Mouse (Mus musculus): ENCODE measurements around the gene Ms4a5. TPM values are rescaled to one million over a fixed set of nuclear protein-coding genes. Genes with fewer than 3 reads are reported as not detected.

Gene Ms4a5
- total RNA-seq, 2 experiments from 2014 or later, result not detected

DNA sequence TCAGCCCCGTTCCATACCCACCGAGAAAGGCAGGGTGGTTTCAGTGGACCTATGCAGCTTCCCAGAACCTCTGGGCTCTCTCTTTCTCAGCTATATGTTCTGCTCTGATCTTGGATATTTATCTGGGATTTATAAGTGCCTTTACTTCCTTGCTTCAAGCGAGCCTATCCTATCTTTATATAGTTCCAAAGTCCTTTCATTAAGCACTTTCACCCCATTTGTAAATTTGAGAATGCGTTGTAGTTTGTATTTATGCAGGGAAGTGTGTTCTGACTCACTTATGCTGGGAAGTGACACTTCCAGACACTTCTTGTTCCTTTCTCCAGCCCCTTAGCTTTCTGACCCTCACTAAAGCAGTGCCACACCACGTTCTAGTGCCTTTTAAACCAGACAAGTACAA lies 51.3 kb downstream of the Ms4a5 start, which contains the start of gene Ms4a12:
TSS of gene Ms4a12 (minus strand) at position 101 of the 400 bp plus-strand sequence.
- no peak for DNase-seq (ENCODE audit: low spot score)

Other genes with a start within 250 kb of the Ms4a5 start
- under 1 TPM; 0.69 to 0.84 TPM for gene Ms4a8a, start 202.8 kb downstream of the Ms4a5 start, total RNA-seq (2021)
- gene 1700017D01Rik, start 153.0 kb downstream of the Ms4a5 start, total RNA-seq (2021), result not detected
- gene 1700025F22Rik, start 118.6 kb downstream of the Ms4a5 start, total RNA-seq (2021), result not detected
- gene Ms4a13, start 87.1 kb downstream of the Ms4a5 start, total RNA-seq (2021), result not detected
- gene Ms4a12, start 51.4 kb downstream of the Ms4a5 start, total RNA-seq (2021), result not detected
- gene Ms4a1, start 17.6 kb downstream of the Ms4a5 start, total RNA-seq (2021), result under 1 TPM in 1 of 2 experiments, not detected in 1; 0.09 TPM
- gene Ms4a14, start 30.6 kb upstream of the Ms4a5 start, total RNA-seq (2021), result under 1 TPM in 1 of 2 experiments, not detected in 1; 0.05 TPM
- under 1 TPM; 0.32 to 0.76 TPM for gene Ms4a7, start 52.3 kb upstream of the Ms4a5 start, total RNA-seq (2021)
- 1 to 10 TPM; 1.9 TPM for gene Ms4a4a, start 91.7 kb upstream of the Ms4a5 start, total RNA-seq (2021)
- not detected for gene Ms4a4c, start 120.9 kb upstream of the Ms4a5 start, total RNA-seq (2021)
- gene Ms4a4b, start 159.7 kb upstream of the Ms4a5 start, total RNA-seq (2021), result not detected
- 1 to 10 TPM; 1.7 to 2.2 TPM for gene Ms4a6c, start 185.5 kb upstream of the Ms4a5 start, total RNA-seq (2021)
- not detected for gene Gm8369, start 202.1 kb upstream of the Ms4a5 start, total RNA-seq (2021)
- 1 to 10 TPM; 1.7 to 3.0 TPM for gene Ms4a6b, start 232.6 kb upstream of the Ms4a5 start, total RNA-seq (2021)